Mouse (Mus musculus): ENCODE data around the gene Zdhhc1. TPM values are rescaled to one million over a fixed set of nuclear protein-coding genes. Genes with fewer than 3 reads are reported as not detected.

Zdhhc1 gene
- polyA plus RNA-seq, 1 experiment from 2014 or later = 20.1 TPM

- no peak overlapping the region for H3K27ac ChIP-seq
- H3K4me2 ChIP-seq (replicated peaks) = no peak overlapping the region
- H3K4me1 ChIP-seq (replicated peaks) = no peaks in the 10 kb centered on the region
- H3K36me3 ChIP-seq = no peaks in the 10 kb centered on the region
- no peak for ATAC-seq
- no peak overlapping the region for H3K9ac ChIP-seq
- 74% methylated on average over 3 of the region's 3 CpGs for WGBS
- H3K27me3 ChIP-seq (replicated peaks) = no peaks in the 10 kb centered on the region
- no peaks in the 10 kb centered on the region for H3K9me3 ChIP-seq
- H3K4me3 ChIP-seq (replicated peaks) = no peak overlapping the region
Measured at GRCm38 (mm10) chr8:105488082-105488481, 8.6 kb downstream of the Zdhhc1 start.

GRCm38 (mm10) chr8:105484392-105484791, 12.3 kb downstream of the Zdhhc1 start:
- WGBS = 46% methylated on average over 2 of the region's 2 CpGs
- H3K36me3 ChIP-seq = no peaks in the 10 kb centered on the region
- no peaks in the 10 kb centered on the region for H3K27me3 ChIP-seq (replicated peaks)
- H3K9ac ChIP-seq = no peak overlapping the region
- H3K9me3 ChIP-seq = no peaks in the 10 kb centered on the region
- H3K27ac ChIP-seq = no peak overlapping the region
- H3K4me2 ChIP-seq (replicated peaks) = no peak overlapping the region
- ATAC-seq = no peak
- H3K4me3 ChIP-seq (replicated peaks) = no peak overlapping the region
- H3K4me1 ChIP-seq (replicated peaks) = no peaks in the 10 kb centered on the region

DNA sequence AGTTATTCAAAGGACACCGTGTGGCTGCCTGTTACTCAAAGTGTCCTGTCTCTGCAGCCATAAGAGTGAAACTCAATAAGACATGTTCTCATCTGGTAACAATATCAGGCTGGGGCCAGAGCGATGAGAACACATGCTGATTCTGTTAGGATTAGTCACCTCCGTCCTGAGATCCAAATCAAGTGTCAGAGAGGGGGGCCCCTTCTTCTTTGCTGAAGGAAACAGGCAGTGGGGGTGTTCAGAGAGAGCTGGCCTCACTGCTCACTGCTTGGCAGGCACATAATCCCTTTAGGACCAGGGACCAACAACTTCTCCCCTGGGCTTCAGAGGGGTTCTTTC, 12.7 kb downstream of the Zdhhc1 start:
- no peak for ATAC-seq
- Histone ChIP-seq H3K27me3 (replicated peaks) (no peaks in the 10 kb centered on the region), H3K9me3 (no peaks in the 10 kb centered on the region), H3K4me1 (replicated peaks) (no peaks in the 10 kb centered on the region), H3K4me2 (replicated peaks) (no peak overlapping the region), H3K27ac (no peak overlapping the region), H3K4me3 (replicated peaks) (no peak overlapping the region), H3K36me3 (no peaks in the 10 kb centered on the region), H3K9ac (no peak overlapping the region)
- 60% methylated on average over 3 of the region's 3 CpGs for WGBS

GRCm38 (mm10) chr8:105483212-105484029, 13.3 kb downstream of the Zdhhc1 start:
- H3K4me3 ChIP-seq (replicated peaks) = no peak overlapping the region
- ATAC-seq = 0 out of 2 replicates have a peak, but pooled peaks have one; percentile 10
- H3K9me3 ChIP-seq = no peaks in the 10 kb centered on the region
- no peak overlapping the region for H3K27ac ChIP-seq
- no peaks in the 10 kb centered on the region for H3K27me3 ChIP-seq (replicated peaks)
- no peak overlapping the region for H3K4me2 ChIP-seq (replicated peaks)
- H3K4me1 ChIP-seq (replicated peaks) = no peaks in the 10 kb centered on the region
- no peaks in the 10 kb centered on the region for H3K36me3 ChIP-seq
- no peak overlapping the region for H3K9ac ChIP-seq
- WGBS = 46% methylated on average over 14 of the region's 14 CpGs

DNA sequence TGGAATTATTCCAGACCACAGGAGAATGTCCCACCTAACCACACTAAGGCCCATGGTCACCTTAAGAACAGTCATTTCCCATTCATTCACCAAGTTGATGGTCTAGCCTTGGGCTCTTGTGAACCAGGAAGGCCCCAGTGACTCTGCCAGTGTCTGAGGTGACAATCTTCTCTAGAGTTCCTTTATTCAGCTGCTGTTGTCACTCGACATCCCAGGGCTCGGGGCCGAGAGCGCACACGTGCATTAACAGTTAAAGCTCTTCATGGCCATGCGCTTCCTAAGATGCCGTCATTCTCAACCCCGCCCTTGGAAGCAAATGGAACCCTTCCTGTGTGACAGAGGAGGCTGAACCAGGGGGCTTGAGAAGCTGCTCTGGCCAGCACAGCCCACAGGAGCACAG, 14.6 kb downstream of the Zdhhc1 start:
- Histone ChIP-seq H3K9ac (no peak overlapping the region), H3K4me2 (replicated peaks) (no peak overlapping the region), H3K9me3 (no peaks in the 10 kb centered on the region), H3K4me1 (replicated peaks) (no peaks in the 10 kb centered on the region), H3K36me3 (no peaks in the 10 kb centered on the region), H3K4me3 (replicated peaks) (no peak overlapping the region), H3K27ac (no peak overlapping the region), H3K27me3 (replicated peaks) (no peaks in the 10 kb centered on the region)
- 84% methylated on average over 8 of the region's 8 CpGs for WGBS
- no peak for ATAC-seq

DNA sequence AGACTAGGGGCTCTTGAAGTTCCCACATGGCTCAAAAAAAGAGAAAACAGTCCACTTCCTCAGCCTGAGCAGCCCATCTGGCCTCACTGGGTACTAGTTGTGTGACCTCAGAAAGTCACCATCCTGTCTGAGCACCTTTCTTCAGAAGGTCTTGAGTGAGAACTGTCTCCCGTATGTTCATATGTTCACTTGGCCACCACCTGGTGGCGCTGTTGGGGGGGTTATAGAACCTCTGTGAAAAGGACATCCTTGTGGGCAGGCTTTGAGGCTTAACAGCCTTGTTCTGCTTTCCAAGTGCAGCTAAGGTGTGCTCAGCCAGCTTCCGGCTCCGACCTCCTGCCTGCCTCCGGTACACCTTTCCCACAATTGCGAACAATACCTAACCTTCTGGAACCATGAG, 15.2 kb downstream of the Zdhhc1 start:
- H3K9ac ChIP-seq = no peak overlapping the region
- no peak overlapping the region for H3K4me2 ChIP-seq (replicated peaks)
- WGBS = 78% methylated on average over 6 of the region's 6 CpGs
- H3K9me3 ChIP-seq = no peaks in the 10 kb centered on the region
- H3K27me3 ChIP-seq (replicated peaks) = no peaks in the 10 kb centered on the region
- H3K4me3 ChIP-seq (replicated peaks) = no peak overlapping the region
- ATAC-seq = no peak
- no peak overlapping the region for H3K27ac ChIP-seq
- H3K4me1 ChIP-seq (replicated peaks) = peaks cover 4% of the 10 kb centered on the region; the same call in 1 of the 2 replicates
- H3K36me3 ChIP-seq = no peaks in the 10 kb centered on the region

GRCm38 (mm10) chr8:105481013-105481412, 15.7 kb downstream of the Zdhhc1 start:
- Histone ChIP-seq H3K9me3 (no peaks in the 10 kb centered on the region), H3K36me3 (no peaks in the 10 kb centered on the region), H3K27ac (no peak overlapping the region), H3K4me1 (replicated peaks) (peaks cover 4% of the 10 kb centered on the region; the same call in 1 of the 2 replicates), H3K4me2 (replicated peaks) (no peak overlapping the region), H3K9ac (no peak overlapping the region), H3K27me3 (replicated peaks) (no peaks in the 10 kb centered on the region), H3K4me3 (replicated peaks) (no peak overlapping the region)
- WGBS = 49% methylated on average over 2 of the region's 2 CpGs
- ATAC-seq = no peak

- Histone ChIP-seq H3K36me3 (no peaks in the 10 kb centered on the region), H3K27me3 (replicated peaks) (no peaks in the 10 kb centered on the region; the same call in 1 of the 2 replicates), H3K4me3 (replicated peaks) (no peak overlapping the region), H3K9me3 (no peaks in the 10 kb centered on the region), H3K4me2 (replicated peaks) (no peak overlapping the region), H3K27ac (no peak overlapping the region), H3K9ac (no peak overlapping the region), H3K4me1 (replicated peaks) (peaks cover 17% of the 10 kb centered on the region)
- 73% methylated on average over 3 of the region's 3 CpGs for WGBS
- no peak for ATAC-seq
Measured at GRCm38 (mm10) chr8:105477792-105478191, 18.9 kb downstream of the Zdhhc1 start.

- Histone ChIP-seq H3K4me2 (replicated peaks) (no peak overlapping the region), H3K9ac (no peak overlapping the region), H3K4me1 (replicated peaks) (peaks cover 22% of the 10 kb centered on the region), H3K36me3 (no peaks in the 10 kb centered on the region), H3K27me3 (replicated peaks) (no peaks in the 10 kb centered on the region; the same call in 1 of the 2 replicates), H3K27ac (no peak overlapping the region), H3K9me3 (no peaks in the 10 kb centered on the region), H3K4me3 (replicated peaks) (no peak overlapping the region)
- no peak for ATAC-seq
- 44% methylated on average over 25 of the region's 25 CpGs for WGBS
Measured at GRCm38 (mm10) chr8:105476628-105477413, 19.9 kb downstream of the Zdhhc1 start.

- H3K4me3 ChIP-seq (replicated peaks) = no peak overlapping the region
- H3K4me1 ChIP-seq (replicated peaks) = peaks cover 27% of the 10 kb centered on the region
- no peak overlapping the region for H3K27ac ChIP-seq
- no peak overlapping the region for H3K4me2 ChIP-seq (replicated peaks)
- H3K9me3 ChIP-seq = no peaks in the 10 kb centered on the region
- H3K36me3 ChIP-seq = no peaks in the 10 kb centered on the region
- no peaks in the 10 kb centered on the region; the same call in 1 of the 2 replicates for H3K27me3 ChIP-seq (replicated peaks)
- WGBS = 93% methylated on average over 7 of the region's 7 CpGs
- ATAC-seq = no peak
- H3K9ac ChIP-seq = no peak overlapping the region
Measured at GRCm38 (mm10) chr8:105476161-105476560, 20.5 kb downstream of the Zdhhc1 start.

DNA sequence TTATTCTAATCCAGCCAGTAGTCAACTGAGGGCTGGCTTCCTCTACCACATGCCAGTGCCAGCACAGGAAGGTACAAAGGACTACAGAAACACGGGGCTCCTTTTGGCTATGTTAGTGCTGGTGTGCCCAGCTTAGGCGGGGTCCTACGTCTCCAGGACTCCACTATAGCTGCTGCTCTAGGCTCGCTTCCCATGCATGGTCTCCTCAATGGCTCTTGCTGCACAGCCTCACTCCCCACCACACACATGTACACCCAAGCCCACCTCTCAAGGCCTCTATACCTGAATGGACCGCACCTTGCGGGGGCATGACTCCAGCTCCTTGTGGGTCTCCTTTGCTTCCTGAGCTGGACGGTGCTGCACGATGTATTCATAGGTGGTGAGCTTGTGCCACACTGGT, 21.0 kb downstream of the Zdhhc1 start:
- no peaks in the 10 kb centered on the region for H3K36me3 ChIP-seq
- no peaks in the 10 kb centered on the region for H3K9me3 ChIP-seq
- ATAC-seq = no peak
- WGBS = 92% methylated on average over 8 of the region's 8 CpGs
- no peaks in the 10 kb centered on the region; the same call in 1 of the 2 replicates for H3K27me3 ChIP-seq (replicated peaks)
- H3K4me2 ChIP-seq (replicated peaks) = no peak overlapping the region
- no peak overlapping the region for H3K4me3 ChIP-seq (replicated peaks)
- H3K9ac ChIP-seq = no peak overlapping the region
- no peak overlapping the region for H3K27ac ChIP-seq
- peaks cover 30% of the 10 kb centered on the region for H3K4me1 ChIP-seq (replicated peaks)

GRCm38 (mm10) chr8:105475254-105475653, 21.4 kb downstream of the Zdhhc1 start:
- Histone ChIP-seq H3K9me3 (no peaks in the 10 kb centered on the region), H3K27me3 (replicated peaks) (no peaks in the 10 kb centered on the region; the same call in 1 of the 2 replicates), H3K4me2 (replicated peaks) (no peak overlapping the region), H3K4me3 (replicated peaks) (no peak overlapping the region), H3K4me1 (replicated peaks) (peaks cover 35% of the 10 kb centered on the region), H3K9ac (no peak overlapping the region), H3K27ac (no peak overlapping the region), H3K36me3 (no peaks in the 10 kb centered on the region)
- WGBS = 74% methylated on average over 4 of the region's 4 CpGs
- ATAC-seq = no peak
